Mouse (Mus musculus): Measurements from ENCODE around the gene Ubac2. TPM values are rescaled to one million over a fixed set of nuclear protein-coding genes. Genes with fewer than 3 reads are reported as not detected.
"Not testable (repeated sequence)": the region's sequence is repeated elsewhere in the genome, so short reads cannot be mapped to it uniquely, and the experiment has no call there.

Ubac2 gene
- polyA plus RNA-seq, 1 experiment from 2014 or later = 53.8 TPM

DNA sequence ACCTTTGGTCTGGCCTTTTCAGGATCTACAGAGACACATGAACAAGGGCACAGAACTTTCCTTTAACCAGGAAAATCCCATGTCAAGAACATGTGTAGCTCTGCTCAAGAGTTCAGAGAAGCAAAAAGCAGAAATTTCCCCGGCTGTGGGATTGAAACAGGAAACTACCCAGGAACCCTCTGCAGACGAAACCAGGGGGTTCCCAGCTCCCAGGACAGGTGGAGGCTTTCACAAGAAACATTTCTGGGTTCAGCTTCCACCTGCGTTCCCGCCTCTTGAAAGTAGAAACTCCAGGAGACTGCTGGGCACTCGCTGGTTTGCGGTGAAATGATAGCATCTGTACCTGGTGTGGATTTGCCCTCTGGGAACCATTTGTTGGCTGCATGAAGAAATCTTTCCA, 178.5 kb downstream of the Ubac2 start:
- Histone ChIP-seq H3K4me1 (ENCODE audit: control insufficient read depth, insufficient read depth, low read length) (no peaks in the 10 kb centered on the region), H3K9ac (ENCODE audit: low read length) (no peak overlapping the region), H3K36me3 (ENCODE audit: control insufficient read depth, insufficient read depth) (no peaks in the 10 kb centered on the region), H3K4me3 (ENCODE audit: low read length) (no peak overlapping the region), H3K27me3 (ENCODE audit: control insufficient read depth, insufficient read depth, low read length) (no peaks in the 10 kb centered on the region), H3K4me2 (ENCODE audit: low read depth, low read length) (no peak overlapping the region), H3K27ac (ENCODE audit: low read length) (no peak overlapping the region), H3K9me3 (replicated peaks; ENCODE audit: control insufficient read depth, low read length) (no peaks in the 10 kb centered on the region)
- ATAC-seq (replicated peaks; ENCODE audit: extremely low read depth, insufficient read depth, low FRiP score) = no peak
- WGBS = 65% methylated on average over 6 of the region's 6 CpGs

DNA sequence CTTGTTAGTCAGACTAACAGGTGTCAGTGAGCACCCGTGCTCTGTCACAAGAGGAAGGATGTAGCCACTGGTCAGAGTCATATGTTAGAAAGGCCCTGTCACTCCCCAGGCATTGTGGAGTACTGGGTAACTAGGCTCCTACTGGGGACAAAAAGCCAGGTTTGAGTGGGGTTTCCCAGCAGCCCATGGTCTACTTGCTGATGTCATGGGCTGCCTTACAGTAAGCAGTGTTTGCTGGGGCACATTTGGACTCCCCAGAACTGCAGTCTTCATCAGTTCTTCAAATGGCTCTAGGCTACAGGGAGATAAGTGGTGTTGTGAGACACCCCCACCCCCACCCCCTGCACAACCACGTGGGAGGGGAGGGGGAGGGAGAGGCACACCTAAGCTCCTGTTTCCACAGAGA, 179.5 kb downstream of the Ubac2 start:
- Histone ChIP-seq H3K9ac (ENCODE audit: low read length) (no peak overlapping the region), H3K36me3 (ENCODE audit: control insufficient read depth, insufficient read depth) (no peaks in the 10 kb centered on the region), H3K4me2 (ENCODE audit: low read depth, low read length) (no peak overlapping the region), H3K4me3 (ENCODE audit: low read length) (no peak overlapping the region), H3K4me1 (ENCODE audit: control insufficient read depth, insufficient read depth, low read length) (no peaks in the 10 kb centered on the region), H3K27me3 (ENCODE audit: control insufficient read depth, insufficient read depth, low read length) (no peaks in the 10 kb centered on the region; the same call in 1 of the 2 replicates), H3K9me3 (replicated peaks; ENCODE audit: control insufficient read depth, low read length) (no peaks in the 10 kb centered on the region), H3K27ac (ENCODE audit: low read length) (no peak overlapping the region)
- no peak for ATAC-seq (replicated peaks; ENCODE audit: extremely low read depth, insufficient read depth, low FRiP score)
- 35% methylated on average over 2 of the region's 2 CpGs for WGBS

DNA sequence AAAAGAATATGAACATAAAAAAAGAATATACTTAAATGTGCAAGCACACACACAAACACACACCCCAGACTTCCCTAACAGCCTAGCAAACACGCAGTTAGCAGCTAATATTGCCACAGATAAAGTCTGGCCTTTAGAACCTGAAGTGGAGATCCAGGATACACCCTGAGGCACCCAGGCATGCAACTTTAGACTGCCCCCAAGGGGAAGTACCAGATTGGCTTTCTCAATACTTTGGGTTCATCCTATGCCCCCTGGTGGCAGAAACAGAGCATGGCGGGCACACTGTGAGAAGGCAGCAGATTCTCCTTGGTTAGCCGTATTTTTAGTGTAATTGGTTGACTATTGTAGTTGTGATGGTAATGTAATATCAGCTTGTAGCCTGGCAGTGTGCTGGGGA, 182.2 kb downstream of the Ubac2 start:
- Histone ChIP-seq H3K27me3 (ENCODE audit: control insufficient read depth, insufficient read depth, low read length) (peaks cover 16% of the 10 kb centered on the region), H3K4me2 (ENCODE audit: low read depth, low read length) (no peak overlapping the region), H3K4me3 (ENCODE audit: low read length) (no peak overlapping the region), H3K9me3 (replicated peaks; ENCODE audit: control insufficient read depth, low read length) (no peaks in the 10 kb centered on the region), H3K36me3 (ENCODE audit: control insufficient read depth, insufficient read depth) (no peaks in the 10 kb centered on the region), H3K4me1 (ENCODE audit: control insufficient read depth, insufficient read depth, low read length) (no peaks in the 10 kb centered on the region), H3K9ac (ENCODE audit: low read length) (no peak overlapping the region), H3K27ac (ENCODE audit: low read length) (no peak overlapping the region)
- no peak for ATAC-seq (replicated peaks; ENCODE audit: extremely low read depth, insufficient read depth, low FRiP score)
- WGBS = 7% methylated on average over 3 of the region's 3 CpGs

DNA sequence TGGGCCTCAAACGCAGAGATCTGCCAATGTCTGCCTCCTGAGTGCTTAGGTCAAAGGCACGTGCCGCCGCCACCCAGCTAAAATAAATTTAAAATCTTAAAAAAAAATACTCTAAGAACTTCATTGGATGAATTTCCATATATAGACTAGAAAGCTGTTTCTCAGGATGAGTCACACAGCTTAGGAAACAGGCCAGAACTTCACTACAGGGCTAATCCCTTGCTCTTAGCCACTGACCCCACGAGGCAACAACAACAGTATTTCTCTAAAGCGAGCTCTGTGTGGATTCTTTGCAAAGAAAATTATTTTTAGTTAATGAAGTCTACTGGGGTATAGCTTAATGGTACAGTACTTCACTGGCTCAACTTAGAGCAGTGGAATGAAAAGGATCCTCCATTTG, 183.0 kb downstream of the Ubac2 start:
- WGBS = 86% methylated on average over 6 of the region's 6 CpGs
- no peak for ATAC-seq (replicated peaks; ENCODE audit: extremely low read depth, insufficient read depth, low FRiP score)
- H3K27me3 ChIP-seq (ENCODE audit: control insufficient read depth, insufficient read depth, low read length) = peaks cover 21% of the 10 kb centered on the region

DNA sequence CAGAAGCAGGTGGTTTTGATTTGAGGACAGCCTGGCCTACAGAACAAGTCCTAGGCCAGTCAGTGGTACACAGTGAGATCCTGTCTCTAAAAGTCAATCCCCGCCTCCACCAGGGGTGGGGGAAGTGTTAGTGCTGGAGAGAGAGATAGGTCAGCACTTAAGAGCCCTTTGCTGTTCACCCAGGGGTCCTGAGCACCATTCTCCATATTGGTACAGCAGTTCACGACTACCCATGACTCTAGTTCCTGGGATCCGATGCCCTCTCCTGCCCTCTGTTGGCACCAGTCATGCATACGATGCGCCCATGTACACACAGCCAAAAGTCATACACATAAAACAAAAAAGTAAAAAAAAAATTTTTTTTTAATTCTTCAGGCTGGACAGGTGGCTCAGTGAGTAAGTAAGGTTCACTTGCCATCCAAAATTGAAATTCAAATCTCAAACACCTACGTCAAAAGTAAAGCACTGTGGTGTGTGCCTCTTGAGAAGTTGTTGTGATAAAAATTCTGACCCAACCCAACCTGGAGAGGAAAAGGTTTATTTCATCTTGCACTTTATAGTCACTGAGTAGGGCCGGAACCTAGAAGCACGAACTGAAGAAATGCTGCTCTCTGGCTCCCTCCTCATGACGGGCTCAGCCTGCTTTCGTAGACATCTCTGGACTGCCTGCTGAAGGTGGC, 184.1 kb downstream of the Ubac2 start:
- ATAC-seq (replicated peaks; ENCODE audit: extremely low read depth, insufficient read depth, low FRiP score) = no peak
- peaks cover 27% of the 10 kb centered on the region for H3K27me3 ChIP-seq (ENCODE audit: control insufficient read depth, insufficient read depth, low read length)
- no peak overlapping the region for H3K4me2 ChIP-seq (ENCODE audit: low read depth, low read length)
- H3K9ac ChIP-seq (ENCODE audit: low read length) = no peak overlapping the region
- no peaks in the 10 kb centered on the region for H3K4me1 ChIP-seq (ENCODE audit: control insufficient read depth, insufficient read depth, low read length)
- H3K9me3 ChIP-seq (replicated peaks; ENCODE audit: control insufficient read depth, low read length) = no peaks in the 10 kb centered on the region
- 80% methylated on average over 10 of the region's 10 CpGs for WGBS
- no peak overlapping the region for H3K27ac ChIP-seq (ENCODE audit: low read length)
- no peak overlapping the region for H3K4me3 ChIP-seq (ENCODE audit: low read length)
- no peaks in the 10 kb centered on the region for H3K36me3 ChIP-seq (ENCODE audit: control insufficient read depth, insufficient read depth)

More for the DNA sequence above, 183.0 kb downstream of the Ubac2 start:
- Histone ChIP-seq H3K36me3 (ENCODE audit: control insufficient read depth, insufficient read depth) (no peaks in the 10 kb centered on the region), H3K9ac (ENCODE audit: low read length) (no peak overlapping the region), H3K4me3 (ENCODE audit: low read length) (no peak overlapping the region), H3K4me2 (ENCODE audit: low read depth, low read length) (no peak overlapping the region), H3K27ac (ENCODE audit: low read length) (no peak overlapping the region), H3K9me3 (replicated peaks; ENCODE audit: control insufficient read depth, low read length) (no peaks in the 10 kb centered on the region), H3K4me1 (ENCODE audit: control insufficient read depth, insufficient read depth, low read length) (no peaks in the 10 kb centered on the region)

DNA sequence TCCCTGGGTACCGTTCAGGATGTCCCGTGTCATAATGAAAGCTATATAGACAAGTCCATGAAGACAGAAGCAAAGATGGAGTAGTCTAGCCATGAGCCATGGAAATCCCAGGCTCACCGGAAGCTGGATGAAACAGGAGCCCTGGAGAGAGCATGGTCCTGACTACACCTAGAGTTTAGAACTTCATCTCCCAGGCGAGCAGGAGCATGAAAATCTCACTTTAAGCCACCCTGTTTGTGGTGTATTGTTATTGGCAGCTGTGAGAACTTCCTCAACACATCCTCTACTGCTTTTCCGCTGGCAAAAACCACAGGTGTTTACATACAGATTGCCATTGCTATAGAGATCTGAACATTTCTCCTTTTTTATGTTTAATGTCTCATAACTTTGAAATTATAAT, 185.2 kb downstream of the Ubac2 start:
- H3K27me3 ChIP-seq (ENCODE audit: control insufficient read depth, insufficient read depth, low read length) = peaks cover 27% of the 10 kb centered on the region
- H3K27ac ChIP-seq (ENCODE audit: low read length) = no peak overlapping the region; the same call in 1 of the 2 replicates
- no peaks in the 10 kb centered on the region for H3K9me3 ChIP-seq (replicated peaks; ENCODE audit: control insufficient read depth, low read length)
- H3K36me3 ChIP-seq (ENCODE audit: control insufficient read depth, insufficient read depth) = no peaks in the 10 kb centered on the region
- WGBS = 67% methylated on average over 5 of the region's 5 CpGs
- peaks cover 2% of the 10 kb centered on the region for H3K4me1 ChIP-seq (ENCODE audit: control insufficient read depth, insufficient read depth, low read length)
- no peak overlapping the region for H3K4me2 ChIP-seq (ENCODE audit: low read depth, low read length)
- H3K4me3 ChIP-seq (ENCODE audit: low read length) = no peak overlapping the region
- no peak overlapping the region for H3K9ac ChIP-seq (ENCODE audit: low read length)
- ATAC-seq (replicated peaks; ENCODE audit: extremely low read depth, insufficient read depth, low FRiP score) = no peak

DNA sequence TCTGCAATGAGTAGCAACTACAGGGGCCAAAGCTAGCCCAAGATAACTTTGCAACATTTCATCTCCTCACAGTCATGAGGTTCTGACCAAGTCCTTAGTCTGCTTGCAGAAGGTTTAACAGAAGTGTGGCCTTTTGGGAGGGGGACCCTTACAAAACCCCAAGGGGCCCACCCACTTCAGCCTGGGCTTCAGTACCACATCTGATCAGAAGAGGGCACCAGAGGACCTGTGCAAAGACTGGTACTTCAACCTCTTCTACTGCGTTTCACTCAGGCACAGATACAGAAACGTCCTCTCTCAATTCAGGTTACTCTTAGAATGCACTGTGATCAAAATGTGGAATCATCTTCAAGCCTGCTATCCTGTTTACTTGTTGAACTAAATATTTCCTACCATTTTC, 186.1 kb downstream of the Ubac2 start:
- no peak for ATAC-seq (replicated peaks; ENCODE audit: extremely low read depth, insufficient read depth, low FRiP score)
- H3K4me1 ChIP-seq (ENCODE audit: control insufficient read depth, insufficient read depth, low read length) = peaks cover 10% of the 10 kb centered on the region
- no peak overlapping the region for H3K9ac ChIP-seq (ENCODE audit: low read length)
- H3K36me3 ChIP-seq (ENCODE audit: control insufficient read depth, insufficient read depth) = no peaks in the 10 kb centered on the region
- WGBS = 1% methylated on average over 2 of the region's 2 CpGs
- H3K4me3 ChIP-seq (ENCODE audit: low read length) = no peak overlapping the region
- H3K27ac ChIP-seq (ENCODE audit: low read length) = no peak overlapping the region
- no peaks in the 10 kb centered on the region for H3K9me3 ChIP-seq (replicated peaks; ENCODE audit: control insufficient read depth, low read length)
- peaks cover 27% of the 10 kb centered on the region for H3K27me3 ChIP-seq (ENCODE audit: control insufficient read depth, insufficient read depth, low read length)
- no peak overlapping the region for H3K4me2 ChIP-seq (ENCODE audit: low read depth, low read length)

DNA sequence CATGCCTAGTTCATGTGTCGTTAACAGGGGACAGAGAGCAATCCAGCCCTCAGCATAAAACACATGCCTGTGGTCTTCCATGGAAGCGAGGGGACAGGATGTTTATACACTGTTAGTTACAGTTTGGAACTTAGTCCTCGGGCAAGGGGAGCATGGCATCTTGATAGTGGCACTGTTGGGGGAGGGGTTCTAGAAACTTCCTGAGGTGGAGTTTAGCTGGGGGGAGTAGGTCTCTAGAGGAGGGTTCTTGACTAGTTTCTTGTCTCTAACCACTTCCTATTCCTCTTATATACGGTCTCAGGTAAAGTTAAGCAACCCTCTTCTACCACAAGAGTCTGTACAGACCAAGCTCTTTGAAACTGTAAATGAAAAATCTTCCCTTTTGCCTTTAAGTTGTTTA, 187.8 kb downstream of the Ubac2 start:
- WGBS = 59% methylated on average over 4 of the region's 4 CpGs
- Histone ChIP-seq H3K4me1 (ENCODE audit: control insufficient read depth, insufficient read depth, low read length) (peaks cover 18% of the 10 kb centered on the region), H3K9ac (ENCODE audit: low read length) (no peak overlapping the region), H3K27ac (ENCODE audit: low read length) (no peak overlapping the region), H3K9me3 (replicated peaks; ENCODE audit: control insufficient read depth, low read length) (no peaks in the 10 kb centered on the region), H3K36me3 (ENCODE audit: control insufficient read depth, insufficient read depth) (no peaks in the 10 kb centered on the region), H3K27me3 (ENCODE audit: control insufficient read depth, insufficient read depth, low read length) (peaks cover 36% of the 10 kb centered on the region), H3K4me3 (ENCODE audit: low read length) (no peak overlapping the region), H3K4me2 (ENCODE audit: low read depth, low read length) (no peak overlapping the region)
- no peak for ATAC-seq (replicated peaks; ENCODE audit: extremely low read depth, insufficient read depth, low FRiP score)

DNA sequence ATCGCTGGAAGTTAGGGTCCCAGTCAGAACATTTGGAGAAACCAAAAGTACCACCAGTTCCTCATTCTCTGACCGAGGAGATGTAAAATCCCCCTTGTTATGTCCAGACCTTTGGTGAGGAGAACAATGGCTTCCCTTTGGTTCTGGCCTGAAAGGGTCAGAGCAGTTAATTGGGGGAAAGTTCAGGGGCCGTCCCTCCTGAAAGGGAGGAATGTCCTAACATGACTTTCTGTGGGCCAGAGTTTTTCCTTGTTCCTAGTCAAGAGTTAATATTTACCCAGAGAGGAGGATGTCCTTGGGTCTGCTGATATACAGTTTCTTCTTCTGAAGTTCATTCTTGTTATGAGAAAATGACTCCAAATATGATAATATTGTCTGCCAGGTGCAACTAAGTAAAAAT, 189.6 kb downstream of the Ubac2 start:
- WGBS = 70% methylated on average over 3 of the region's 3 CpGs
- H3K4me1 ChIP-seq (ENCODE audit: control insufficient read depth, insufficient read depth, low read length) = peaks cover 18% of the 10 kb centered on the region
- not testable (repeated sequence) for H3K9me3 ChIP-seq (replicated peaks; ENCODE audit: control insufficient read depth, low read length); H3K4me3 ChIP-seq (ENCODE audit: low read length); H3K27ac ChIP-seq (ENCODE audit: low read length); ATAC-seq (replicated peaks; ENCODE audit: extremely low read depth, insufficient read depth, low FRiP score); H3K9ac ChIP-seq (ENCODE audit: low read length); H3K4me2 ChIP-seq (ENCODE audit: low read depth, low read length); H3K36me3 ChIP-seq (ENCODE audit: control insufficient read depth, insufficient read depth)
- peaks cover 51% of the 10 kb centered on the region for H3K27me3 ChIP-seq (ENCODE audit: control insufficient read depth, insufficient read depth, low read length)
